Mouse (Mus musculus) frontal cortex, postnatal 36 days (tissue): ENCODE data around the gene Chek2.
A peak's percentile ranks its signal among the peaks of the same experiment; 100 is the strongest.
"Not testable (repeated sequence)": the region's sequence is repeated elsewhere in the genome, so short reads cannot be mapped to it uniquely, and the experiment has no call there.

Experiments used
- DNase-seq, 2 experiments: peaks; one replicate each; pipeline ENCODE4 v3.0.0; 2022; ENCODE audit warnings: low spot score in 2 of 2

The Chek2 gene

GRCm38 (mm10) chr5:110839038-110839677, 621 bp upstream of the Chek2 start:
- DNase-seq: no peak

GRCm38 (mm10) chr5:110840465-110840864, 686 bp downstream of the Chek2 start:
- peak in 1 of 2 experiments; percentile 41 for DNase-seq

- DNase-seq: no peak
Observed at GRCm38 (mm10) chr5:110841046-110841862, 1.5 kb downstream of the Chek2 start.

GRCm38 (mm10) chr5:110852990-110853389, 13.2 kb downstream of the Chek2 start:
- no peak for DNase-seq

- no peak for DNase-seq
Observed at GRCm38 (mm10) chr5:110857091-110857490, 17.3 kb downstream of the Chek2 start.

- peak in 1 of 2 experiments; percentile 23 for DNase-seq
Observed at GRCm38 (mm10) chr5:110859013-110859650, 19.4 kb downstream of the Chek2 start.

- no peak for DNase-seq
Observed at GRCm38 (mm10) chr5:110860445-110860844, 20.7 kb downstream of the Chek2 start.

- no peak for DNase-seq
Observed at GRCm38 (mm10) chr5:110868460-110868859, 28.7 kb downstream of the Chek2 start.

- DNase-seq: no peak
Observed at GRCm38 (mm10) chr5:110869242-110869669, 29.5 kb downstream of the Chek2 start.

GRCm38 (mm10) chr5:110873160-110873559, 33.4 kb downstream of the Chek2 start:
- no peak for DNase-seq

- no peak for DNase-seq
Observed at GRCm38 (mm10) chr5:110874711-110875110, 34.9 kb downstream of the Chek2 start.

GRCm38 (mm10) chr5:110875286-110875685, 35.5 kb downstream of the Chek2 start:
- DNase-seq: no peak

- no peak for DNase-seq
Observed at GRCm38 (mm10) chr5:110877666-110878505, 38.1 kb downstream of the Chek2 start.

GRCm38 (mm10) chr5:110878526-110878925, 38.7 kb downstream of the Chek2 start:
- not testable (repeated sequence) for DNase-seq

GRCm38 (mm10) chr5:110879042-110879441, 39.3 kb downstream of the Chek2 start:
- DNase-seq: no peak

- peak; percentile 86 to 87 for DNase-seq
Observed at GRCm38 (mm10) chr5:110879584-110880374, 40.0 kb downstream of the Chek2 start, which contains the start of gene Ttc28. TSS of gene Ttc28 (plus strand) at chr5:110879803.

- no peak for DNase-seq
Observed at GRCm38 (mm10) chr5:110888596-110888995, 48.8 kb downstream of the Chek2 start.

- DNase-seq: no peak
Observed at GRCm38 (mm10) chr5:110889945-110890344, 50.2 kb downstream of the Chek2 start.

- DNase-seq: no peak
Observed at GRCm38 (mm10) chr5:110890561-110890960, 50.8 kb downstream of the Chek2 start.

- DNase-seq: no peak
Observed at GRCm38 (mm10) chr5:110897114-110897788, 57.5 kb downstream of the Chek2 start.
